Mouse (Mus musculus): Measurements from ENCODE around the gene Gm29609.

DNA sequence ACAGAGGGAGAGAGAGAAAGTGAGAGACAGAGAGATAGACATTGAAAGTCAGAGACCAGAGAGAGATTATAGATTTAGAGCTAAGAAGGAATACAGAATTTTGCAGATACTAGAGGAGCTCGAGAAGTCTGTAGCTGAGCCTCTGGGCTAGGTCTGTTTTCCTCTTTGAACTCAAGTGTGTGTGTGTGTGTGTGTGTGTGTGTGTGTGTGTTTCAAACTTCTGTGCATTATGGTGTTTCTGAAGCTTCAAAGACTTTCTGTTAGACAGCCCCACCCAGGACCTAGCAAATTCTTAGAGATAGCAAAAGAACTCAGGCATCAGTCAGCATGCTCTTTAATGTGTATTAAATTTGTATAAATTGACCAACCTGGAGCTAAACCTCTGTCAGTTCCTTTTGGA is 46.9 kb upstream of the Gm29609 start:
- TF ChIP-seq CTCF (conservative IDR thresholded peaks at IDR 0.05; ENCODE audit: insufficient read depth, insufficient read length, low read depth, low read length): no peak
- no peak for TF ChIP-seq POLR2A (IDR thresholded peaks at IDR 0.05; ENCODE audit: low read depth, low read length)

All from kidney, adult 2 months (tissue).